Mouse (Mus musculus): ENCODE data around the gene Ankrd55. TPM values are rescaled to one million over a fixed set of nuclear protein-coding genes. Genes with fewer than 3 reads are reported as not detected.

The Ankrd55 gene
- polyA plus RNA-seq, 1 experiment from 2014 or later: 0.92 TPM

DNA sequence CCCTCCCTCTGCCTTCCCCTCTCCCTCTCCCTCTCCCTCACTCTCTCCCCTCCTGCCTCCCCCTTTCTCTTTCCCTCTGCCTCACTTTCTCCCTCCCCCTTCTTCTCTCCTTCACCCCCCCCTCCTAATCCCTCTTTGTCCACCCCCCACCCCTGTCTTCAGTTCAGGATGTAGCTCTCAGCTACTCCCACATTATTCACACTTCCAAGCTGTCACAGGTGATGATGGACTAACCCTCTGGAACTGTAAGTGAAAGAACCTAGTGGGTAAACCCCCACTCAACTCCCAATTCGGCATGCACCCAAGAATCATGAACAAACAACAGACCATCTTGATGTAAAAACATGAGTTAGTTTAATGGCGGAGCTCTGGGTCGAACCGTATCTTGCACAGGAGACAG is 122.2 kb downstream of the Ankrd55 start:
- Histone ChIP-seq H3K27me3 (replicated peaks; ENCODE audit: control insufficient read depth, insufficient read depth, low read length) (no peaks in the 10 kb centered on the region), H3K36me3 (ENCODE audit: control insufficient read depth, insufficient read depth, low read length) (no peaks in the 10 kb centered on the region), H3K4me1 (ENCODE audit: control insufficient read depth, insufficient read depth, low read length) (no peaks in the 10 kb centered on the region; the same call in 1 of the 2 replicates), H3K27ac (replicated peaks; ENCODE audit: low read depth, low read length) (no peak overlapping the region), H3K4me3 (ENCODE audit: low read depth, low read length) (no peak overlapping the region), H3K9me3 (ENCODE audit: control insufficient read depth, low read length) (no peaks in the 10 kb centered on the region), H3K9ac (ENCODE audit: low read depth, low read length) (no peak overlapping the region), H3K4me2 (ENCODE audit: low read depth, low read length) (no peak overlapping the region)
- WGBS: 94% methylated on average over 4 of the region's 4 CpGs
- no peak for DNase-seq (ENCODE audit: low spot score)
- no peak for ATAC-seq (ENCODE audit: low read depth)

- no peak for DNase-seq (ENCODE audit: low spot score)
- ATAC-seq (ENCODE audit: low read depth): no peak
- Histone ChIP-seq H3K9ac (ENCODE audit: low read depth, low read length) (no peak overlapping the region), H3K36me3 (ENCODE audit: control insufficient read depth, insufficient read depth, low read length) (no peaks in the 10 kb centered on the region), H3K4me3 (ENCODE audit: low read depth, low read length) (no peak overlapping the region), H3K27me3 (replicated peaks; ENCODE audit: control insufficient read depth, insufficient read depth, low read length) (no peaks in the 10 kb centered on the region), H3K4me2 (ENCODE audit: low read depth, low read length) (no peak overlapping the region), H3K9me3 (ENCODE audit: control insufficient read depth, low read length) (no peaks in the 10 kb centered on the region), H3K4me1 (ENCODE audit: control insufficient read depth, insufficient read depth, low read length) (peaks cover under 1% of the 10 kb centered on the region), H3K27ac (replicated peaks; ENCODE audit: low read depth, low read length) (no peak overlapping the region)
- 61% methylated on average over 5 of the region's 5 CpGs for WGBS
Observed at GRCm38 (mm10) chr13:112411216-112411822, 123.1 kb downstream of the Ankrd55 start.

DNA sequence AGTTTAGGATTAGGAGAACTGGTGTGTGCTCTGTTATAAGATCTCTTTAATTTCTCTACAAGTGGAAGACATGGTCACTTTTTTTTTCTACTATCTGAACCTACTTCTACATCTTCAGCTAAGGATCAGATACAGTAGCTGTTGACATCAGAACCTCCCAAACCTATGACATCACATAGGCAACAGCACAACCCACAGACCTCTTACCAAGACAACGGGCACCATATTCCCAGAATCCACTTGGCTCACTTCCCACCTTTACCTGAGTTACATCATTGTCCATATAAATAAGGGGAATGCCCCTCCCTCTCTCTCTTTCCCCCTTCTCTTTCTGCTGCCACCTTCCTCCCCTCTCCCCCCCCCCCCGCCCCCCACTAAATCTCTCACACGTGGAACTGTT is 124.0 kb downstream of the Ankrd55 start:
- Histone ChIP-seq H3K36me3 (ENCODE audit: control insufficient read depth, insufficient read depth, low read length) (no peaks in the 10 kb centered on the region), H3K9me3 (ENCODE audit: control insufficient read depth, low read length) (no peaks in the 10 kb centered on the region), H3K4me3 (ENCODE audit: low read depth, low read length) (no peak overlapping the region), H3K9ac (ENCODE audit: low read depth, low read length) (no peak overlapping the region), H3K27me3 (replicated peaks; ENCODE audit: control insufficient read depth, insufficient read depth, low read length) (no peaks in the 10 kb centered on the region), H3K4me1 (ENCODE audit: control insufficient read depth, insufficient read depth, low read length) (peaks cover 10% of the 10 kb centered on the region), H3K4me2 (ENCODE audit: low read depth, low read length) (no peak overlapping the region), H3K27ac (replicated peaks; ENCODE audit: low read depth, low read length) (no peak overlapping the region)
- 70% methylated on average over 2 of the region's 3 CpGs for WGBS
- ATAC-seq (ENCODE audit: low read depth) (no peak), DNase-seq (ENCODE audit: low spot score) (no peak)

GRCm38 (mm10) chr13:112412824-112413223 is 124.6 kb downstream of the Ankrd55 start:
- no peak overlapping the region for H3K27ac ChIP-seq (replicated peaks; ENCODE audit: low read depth, low read length)
- H3K9me3 ChIP-seq (ENCODE audit: control insufficient read depth, low read length): no peaks in the 10 kb centered on the region
- no peak for DNase-seq (ENCODE audit: low spot score)
- no peaks in the 10 kb centered on the region for H3K36me3 ChIP-seq (ENCODE audit: control insufficient read depth, insufficient read depth, low read length)
- no peak overlapping the region for H3K4me2 ChIP-seq (ENCODE audit: low read depth, low read length)
- peaks cover 11% of the 10 kb centered on the region for H3K4me1 ChIP-seq (ENCODE audit: control insufficient read depth, insufficient read depth, low read length)
- no peaks in the 10 kb centered on the region for H3K27me3 ChIP-seq (replicated peaks; ENCODE audit: control insufficient read depth, insufficient read depth, low read length)
- no peak overlapping the region for H3K9ac ChIP-seq (ENCODE audit: low read depth, low read length)
- H3K4me3 ChIP-seq (ENCODE audit: low read depth, low read length): no peak overlapping the region
- WGBS: 74% methylated on average over 5 of the region's 5 CpGs
- ATAC-seq (ENCODE audit: low read depth): no peak

- H3K4me1 ChIP-seq (ENCODE audit: control insufficient read depth, insufficient read depth, low read length): peaks cover 11% of the 10 kb centered on the region
- no peak overlapping the region for H3K9ac ChIP-seq (ENCODE audit: low read depth, low read length)
- no peak overlapping the region for H3K27ac ChIP-seq (replicated peaks; ENCODE audit: low read depth, low read length)
- no peaks in the 10 kb centered on the region for H3K36me3 ChIP-seq (ENCODE audit: control insufficient read depth, insufficient read depth, low read length)
- DNase-seq (ENCODE audit: low spot score) (no peak), ATAC-seq (ENCODE audit: low read depth) (no peak)
- no peak overlapping the region for H3K4me2 ChIP-seq (ENCODE audit: low read depth, low read length)
- H3K27me3 ChIP-seq (replicated peaks; ENCODE audit: control insufficient read depth, insufficient read depth, low read length): no peaks in the 10 kb centered on the region
- H3K9me3 ChIP-seq (ENCODE audit: control insufficient read depth, low read length): no peaks in the 10 kb centered on the region
- WGBS: 84% methylated on average over 8 of the region's 8 CpGs
- H3K4me3 ChIP-seq (ENCODE audit: low read depth, low read length): no peak overlapping the region
Observed at GRCm38 (mm10) chr13:112413611-112414010, 125.4 kb downstream of the Ankrd55 start.

GRCm38 (mm10) chr13:112415896-112416295 is 127.6 kb downstream of the Ankrd55 start:
- Histone ChIP-seq H3K9ac (ENCODE audit: low read depth, low read length) (no peak overlapping the region), H3K9me3 (ENCODE audit: control insufficient read depth, low read length) (no peaks in the 10 kb centered on the region), H3K4me2 (ENCODE audit: low read depth, low read length) (no peak overlapping the region), H3K4me3 (ENCODE audit: low read depth, low read length) (no peak overlapping the region), H3K27me3 (replicated peaks; ENCODE audit: control insufficient read depth, insufficient read depth, low read length) (no peaks in the 10 kb centered on the region), H3K27ac (replicated peaks; ENCODE audit: low read depth, low read length) (peak overlapping the region; percentile 86), H3K36me3 (ENCODE audit: control insufficient read depth, insufficient read depth, low read length) (no peaks in the 10 kb centered on the region), H3K4me1 (ENCODE audit: control insufficient read depth, insufficient read depth, low read length) (peaks cover 11% of the 10 kb centered on the region)
- DNase-seq (ENCODE audit: low spot score) (no peak), ATAC-seq (ENCODE audit: low read depth) (no peak)
- WGBS: 70% methylated on average over 6 of the region's 6 CpGs

- H3K4me1 ChIP-seq (ENCODE audit: control insufficient read depth, insufficient read depth, low read length): peaks cover 11% of the 10 kb centered on the region
- H3K27me3 ChIP-seq (replicated peaks; ENCODE audit: control insufficient read depth, insufficient read depth, low read length): no peaks in the 10 kb centered on the region
- DNase-seq (ENCODE audit: low spot score): peak; percentile 83
- H3K9ac ChIP-seq (ENCODE audit: low read depth, low read length): 0 out of 2 replicates have a peak overlapping the region, but pooled peaks have one; percentile 22
- H3K4me2 ChIP-seq (ENCODE audit: low read depth, low read length): peak overlapping the region; percentile 28; the same call in 1 of the 2 replicates
- H3K4me3 ChIP-seq (ENCODE audit: low read depth, low read length): no peak overlapping the region
- H3K36me3 ChIP-seq (ENCODE audit: control insufficient read depth, insufficient read depth, low read length): no peaks in the 10 kb centered on the region
- no peaks in the 10 kb centered on the region for H3K9me3 ChIP-seq (ENCODE audit: control insufficient read depth, low read length)
- WGBS: 6% methylated on average over 8 of the region's 8 CpGs
- peak; percentile 62; the same call in 1 of the 2 replicates for ATAC-seq (ENCODE audit: low read depth)
- peak overlapping the region; percentile 86 for H3K27ac ChIP-seq (replicated peaks; ENCODE audit: low read depth, low read length)
Observed at GRCm38 (mm10) chr13:112416410-112417162, 128.3 kb downstream of the Ankrd55 start.

DNA sequence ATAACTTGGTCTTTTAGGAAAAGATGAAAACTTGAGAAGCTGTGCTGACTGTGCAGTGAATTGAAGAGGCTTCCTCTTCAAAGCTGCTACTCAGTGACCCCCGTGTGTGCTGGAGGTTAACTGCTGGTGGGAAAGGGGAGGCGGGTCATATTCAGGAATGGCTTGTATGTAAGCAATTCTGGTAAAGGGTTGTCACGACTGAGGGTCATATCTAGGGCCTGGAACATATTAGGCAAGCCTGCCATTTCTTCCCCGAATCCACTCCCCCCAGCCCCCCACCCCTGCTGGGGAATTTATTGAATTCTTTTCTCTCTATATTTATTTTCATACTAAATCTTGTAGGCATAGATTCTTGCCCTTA is 128.9 kb downstream of the Ankrd55 start:
- WGBS: 27% methylated on average over 4 of the region's 4 CpGs
- ATAC-seq (ENCODE audit: low read depth): peak; percentile 55; the same call in 1 of the 2 replicates
- Histone ChIP-seq H3K27me3 (replicated peaks; ENCODE audit: control insufficient read depth, insufficient read depth, low read length) (no peaks in the 10 kb centered on the region), H3K4me2 (ENCODE audit: low read depth, low read length) (peak overlapping the region; percentile 28; the same call in 1 of the 2 replicates), H3K27ac (replicated peaks; ENCODE audit: low read depth, low read length) (peak overlapping the region; percentile 86), H3K9me3 (ENCODE audit: control insufficient read depth, low read length) (no peaks in the 10 kb centered on the region), H3K4me3 (ENCODE audit: low read depth, low read length) (no peak overlapping the region), H3K9ac (ENCODE audit: low read depth, low read length) (no peak overlapping the region), H3K36me3 (ENCODE audit: control insufficient read depth, insufficient read depth, low read length) (no peaks in the 10 kb centered on the region), H3K4me1 (ENCODE audit: control insufficient read depth, insufficient read depth, low read length) (peaks cover 12% of the 10 kb centered on the region)
- peak; percentile 38 for DNase-seq (ENCODE audit: low spot score)
